Mouse (Mus musculus) ES-E14 (cell line): ENCODE results near the gene Dnajc4. TPM values are rescaled to one million over a fixed set of nuclear protein-coding genes. Genes with fewer than 3 reads are reported as not detected.

ENCODE experiments used
- DNase-seq: peaks from one replicate; pipeline ENCODE4 v3.0.0-alpha.2; 2013; ENCODE audit warnings: low read depth, low spot score
- H3K27ac ChIP-seq: 2 replicates; pipeline ENCODE4 v1.5.1; 2012; ENCODE audit warnings: low read depth, mild to moderate bottlenecking, low read length, moderate library complexity, mixed read lengths; ENCODE audit not compliant: poor library complexity, insufficient read depth, severe bottlenecking
- H3K36me3 ChIP-seq: 2 replicates; pipeline ENCODE4 v1.6.1; 2012; ENCODE audit warnings: mild to moderate bottlenecking, low read length, moderate library complexity, mixed read lengths; ENCODE audit not compliant: control insufficient read depth, poor library complexity, insufficient read depth, severe bottlenecking
- H3K4me1 ChIP-seq, 2 experiments: fragments of 150-350 bp in 1 of 2; sonication (generic) in 1 of 2; 2 replicates each; pipeline ENCODE4 v1.6.1; 2012; ENCODE audit warnings: low read length in 2 of 2, mild to moderate bottlenecking in 1 of 2, mixed read lengths in 1 of 2; ENCODE audit not compliant: control insufficient read depth in 2 of 2, insufficient read depth in 2 of 2, poor library complexity in 1 of 2
- H3K4me3 ChIP-seq, 2 experiments: fragments of 150-350 bp in 1 of 2; sonication (generic) in 1 of 2; 2 replicates each; pipeline ENCODE4 v1.5.1; 2012; ENCODE audit warnings: low read length in 2 of 2, low read depth in 1 of 2, mild to moderate bottlenecking in 1 of 2, mixed read lengths in 1 of 2; ENCODE audit not compliant: insufficient read depth in 1 of 2, poor library complexity in 1 of 2, severe bottlenecking in 1 of 2
- H3K9ac ChIP-seq: 2 replicates; pipeline ENCODE4 v1.6.1; 2012; ENCODE audit warnings: low read depth, mild to moderate bottlenecking, low read length, mixed read lengths; ENCODE audit not compliant: poor library complexity, insufficient read depth, severe bottlenecking
- H3K9me3 ChIP-seq: fragments of 150-350 bp; sonication (generic); 2 replicates; pipeline ENCODE4 v1.6.1; 2012; ENCODE audit warnings: low read depth, mild to moderate bottlenecking, low read length; ENCODE audit not compliant: control insufficient read depth, insufficient read depth
- CHD2 ChIP-seq: IDR thresholded peaks from 2 replicates; pipeline ENCODE4 v1.6.1; 2014; ENCODE audit warnings: mild to moderate bottlenecking, low read depth, low read length, inconsistent platforms
- HCFC1 ChIP-seq: IDR thresholded peaks from 2 replicates; pipeline ENCODE4 v1.6.1; 2012; ENCODE audit warnings: low read length, inconsistent platforms, borderline replicate concordance; ENCODE audit not compliant: insufficient read depth
- MAFK ChIP-seq: IDR thresholded peaks from 2 replicates; pipeline ENCODE4 v1.6.1; 2014; ENCODE audit warnings: mild to moderate bottlenecking, low read depth, low read length, inconsistent platforms; ENCODE audit not compliant: insufficient read depth
- ZC3H11A ChIP-seq: IDR thresholded peaks from 2 replicates; pipeline ENCODE4 v1.6.1; 2012; ENCODE audit warnings: low read depth, mild to moderate bottlenecking, inconsistent platforms, low read length, borderline replicate concordance
- ZNF384 ChIP-seq: IDR thresholded peaks from 2 replicates; pipeline ENCODE4 v1.6.1; 2012; ENCODE audit warnings: low read depth, low read length, inconsistent platforms
- in situ Hi-C, 2 experiments: fragments of 600-800 bp; cut with MboI; formaldehyde crosslinking; loops; one replicate each; pipeline ENCODE4 v1.15.1; 2025; ENCODE audit warnings: low sequenced_read_pairs in 2 of 2, inconsistent platforms in 1 of 2; ENCODE audit not compliant: unreplicated experiment in 2 of 2
- total RNA-seq: library from RNA; depleted of rRNA; stranded (reverse); fragments of 300-350 nt; gene quantifications from 2 replicates; pipeline ENCODE4 v1.2.3, GENCODE M21; 2012

The Dnajc4 gene
- total RNA-seq, 1 experiment, result 14.0 TPM

DNA sequence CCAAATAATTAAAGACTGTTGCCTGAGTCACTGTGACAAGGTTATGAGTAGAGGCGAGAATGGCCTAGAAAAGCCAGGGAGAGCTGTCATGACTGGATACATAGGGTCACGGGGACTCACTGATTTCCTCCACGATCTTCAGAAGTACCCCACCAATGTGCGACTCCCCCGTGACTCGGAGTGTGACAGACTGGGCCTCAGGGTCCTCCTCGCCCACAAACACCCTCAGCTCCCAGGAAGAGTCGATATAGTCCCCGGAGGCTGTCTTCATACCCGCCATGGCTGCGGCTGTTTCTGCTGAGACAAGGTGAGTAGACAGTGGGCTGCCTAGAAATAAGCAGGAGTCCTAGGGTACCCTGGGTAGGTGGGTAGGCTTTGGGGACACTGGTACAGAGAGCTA lies 26.2 kb upstream of the Dnajc4 start:
- H3K9me3 ChIP-seq, result no peaks in the 10 kb centered on the region
- H3K4me3 ChIP-seq, result no peak overlapping the region
- in situ Hi-C loops, result no loop called here
- H3K27ac ChIP-seq, result no peak overlapping the region
- H3K9ac ChIP-seq, result no peak overlapping the region
- TF ChIP-seq ZNF384 (no peak), CHD2 (no peak), MAFK (no peak), HCFC1 (no peak), ZC3H11A (no peak)
- H3K4me1 ChIP-seq, result no peaks in the 10 kb centered on the region
- DNase-seq, result no peak
- peaks cover 44% of the 10 kb centered on the region for H3K36me3 ChIP-seq

DNA sequence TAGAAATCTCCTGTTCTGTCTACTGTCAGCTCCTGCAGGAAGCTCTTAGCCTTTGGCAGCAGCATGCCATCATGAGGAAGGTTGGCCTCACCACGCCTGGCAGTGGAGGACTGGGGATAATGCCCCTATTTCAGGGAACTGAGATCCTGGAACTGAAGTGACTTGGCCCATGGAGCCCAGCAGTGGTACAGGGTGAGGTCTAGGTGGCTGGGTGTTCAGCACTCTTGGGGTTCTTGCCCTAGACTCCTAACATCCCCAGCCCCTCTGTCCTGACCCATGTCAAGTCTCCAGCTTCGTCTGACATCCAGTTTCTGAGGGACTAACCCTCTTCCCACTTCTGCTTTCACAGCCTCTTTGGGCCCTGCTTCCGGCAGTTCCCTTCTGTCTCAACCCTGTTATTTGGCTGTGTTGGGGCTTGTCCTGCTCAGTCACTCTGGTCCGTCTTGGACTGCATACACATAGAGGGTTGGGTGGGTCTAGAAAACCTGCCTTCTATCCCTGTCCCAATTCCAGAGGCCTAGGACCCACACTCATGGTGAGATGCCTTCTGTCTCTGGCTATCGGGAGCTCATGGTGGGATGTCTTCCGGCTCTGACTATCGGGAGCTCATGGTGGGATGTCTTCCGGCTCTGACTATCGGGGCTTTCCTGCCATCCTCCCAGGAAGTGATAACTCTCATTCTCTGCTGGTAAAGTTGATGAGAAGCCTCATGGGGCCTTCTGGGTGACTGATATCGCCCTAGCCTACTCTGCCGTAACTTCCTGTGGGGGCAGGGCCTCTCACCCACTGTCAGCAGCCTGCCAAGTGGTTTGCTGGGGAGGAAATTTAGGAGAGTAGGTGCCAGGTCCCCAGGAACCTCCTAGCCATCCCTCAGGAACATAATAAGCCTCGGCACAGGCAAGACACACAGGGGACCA lies 25.4 kb upstream of the Dnajc4 start:
- H3K4me1 ChIP-seq, result no peaks in the 10 kb centered on the region
- peaks cover 39% of the 10 kb centered on the region for H3K36me3 ChIP-seq

DNA sequence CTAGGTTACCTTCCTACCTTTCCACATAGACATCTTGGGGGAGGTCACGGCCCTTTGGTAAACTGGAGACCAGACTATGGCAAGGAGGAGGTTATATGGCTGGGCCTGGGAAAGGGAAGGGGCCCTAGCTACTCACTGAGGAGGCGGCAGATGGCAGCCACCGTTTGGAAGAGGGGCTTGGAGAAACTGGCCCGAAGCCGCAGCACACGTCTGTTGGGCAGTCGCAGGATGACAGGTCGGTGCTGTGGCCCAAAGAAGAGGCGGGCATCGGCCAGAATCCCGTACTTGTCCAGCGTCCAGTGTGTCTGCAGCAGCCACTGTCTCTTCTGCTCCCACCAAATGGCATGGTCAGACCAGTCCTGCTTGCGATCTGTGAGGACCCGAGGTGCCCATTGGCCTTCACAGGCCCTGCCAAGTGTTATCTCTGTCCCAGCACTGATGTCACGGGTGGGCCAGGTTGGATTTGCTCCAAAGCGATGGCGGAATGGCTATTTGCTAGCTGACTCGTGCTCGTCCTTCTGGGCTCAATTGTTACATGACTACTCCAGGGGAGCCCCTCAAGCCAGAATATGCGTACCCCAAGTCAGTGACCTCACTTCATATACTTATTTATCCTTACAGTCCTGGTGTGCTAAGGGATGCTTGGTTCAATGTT lies 22.2 kb upstream of the Dnajc4 start:
- Histone ChIP-seq H3K9me3 (no peaks in the 10 kb centered on the region), H3K36me3 (peaks cover 11% of the 10 kb centered on the region), H3K9ac (no peak overlapping the region), H3K4me3 (no peak overlapping the region), H3K4me1 (no peaks in the 10 kb centered on the region), H3K27ac (no peak overlapping the region)
- TF ChIP-seq ZC3H11A, result no peak
- TF ChIP-seq MAFK, result no peak
- in situ Hi-C loops, result no loop called here
- no peak for DNase-seq

More for the DNA sequence above, 25.4 kb upstream of the Dnajc4 start:
- in situ Hi-C loops, result no loop called here
- H3K27ac ChIP-seq, result no peak overlapping the region
- no peak overlapping the region for H3K4me3 ChIP-seq
- H3K9me3 ChIP-seq, result no peaks in the 10 kb centered on the region
- no peak for DNase-seq
- H3K9ac ChIP-seq, result no peak overlapping the region
- no peak for TF ChIP-seq ZC3H11A

DNA sequence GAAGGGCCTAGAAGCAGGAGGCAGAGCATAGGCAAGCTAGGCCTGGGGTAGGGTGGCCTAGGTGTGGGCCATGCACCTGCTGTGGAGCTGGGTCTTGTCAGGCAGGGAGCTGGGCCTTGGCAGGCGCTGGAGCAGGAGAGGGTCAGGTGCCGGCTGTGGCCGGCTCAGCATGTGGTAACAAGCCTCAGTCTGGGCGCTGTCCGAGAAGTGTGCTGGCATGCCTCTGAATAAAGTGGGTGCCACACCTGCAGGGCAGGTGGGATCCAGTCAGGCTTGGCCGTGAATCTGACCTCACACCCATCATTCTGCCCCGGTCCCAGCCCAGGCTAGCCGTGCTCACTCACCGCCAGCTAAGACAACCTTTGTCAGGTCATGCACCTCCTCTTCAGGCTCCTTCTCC lies 21.6 kb upstream of the Dnajc4 start:
- in situ Hi-C loops, result no loop called here
- Histone ChIP-seq H3K4me1 (no peaks in the 10 kb centered on the region), H3K9me3 (no peaks in the 10 kb centered on the region), H3K27ac (no peak overlapping the region), H3K36me3 (peaks cover 5% of the 10 kb centered on the region; the same call in 1 of the 2 replicates), H3K4me3 (no peak overlapping the region), H3K9ac (no peak overlapping the region)
- TF ChIP-seq ZC3H11A (no peak), ZNF384 (no peak), CHD2 (no peak), HCFC1 (no peak), MAFK (no peak)
- DNase-seq, result no peak
